Mouse (Mus musculus): ENCODE data around the gene Hoxb4.

Gene Hoxb4

GRCm38 (mm10) chr11:96348988-96349387, 30.9 kb downstream of the Hoxb4 start:
- no peak for DNase-seq (ENCODE audit: low read depth in 1 of 2, low spot score in 2 of 2)

- no peak for DNase-seq (ENCODE audit: low read depth in 1 of 2, low spot score in 2 of 2)
These were observed 31.6 kb downstream of the Hoxb4 start for GRCm38 (mm10) chr11:96349491-96350340.

GRCm38 (mm10) chr11:96350341-96350624, 32.2 kb downstream of the Hoxb4 start, which contains the start of gene Hoxb2:
Gene Hoxb2, plus strand, starts transcription at chr11:96350525.
- DNase-seq (ENCODE audit: low read depth in 1 of 2, low spot score in 2 of 2), result no peak

GRCm38 (mm10) chr11:96350791-96351190, 32.7 kb downstream of the Hoxb4 start:
- DNase-seq (ENCODE audit: low read depth in 1 of 2, low spot score in 2 of 2), result no peak

- DNase-seq (ENCODE audit: low read depth in 1 of 2, low spot score in 2 of 2), result no peak
These were observed 33.2 kb downstream of the Hoxb4 start for GRCm38 (mm10) chr11:96351312-96351711.

GRCm38 (mm10) chr11:96351831-96352230, 33.8 kb downstream of the Hoxb4 start:
- DNase-seq (ENCODE audit: low read depth in 1 of 2, low spot score in 2 of 2), result no peak

GRCm38 (mm10) chr11:96352691-96353521, 34.8 kb downstream of the Hoxb4 start:
- no peak for DNase-seq (ENCODE audit: low read depth in 1 of 2, low spot score in 2 of 2)

GRCm38 (mm10) chr11:96353522-96353841, 35.4 kb downstream of the Hoxb4 start:
- no peak for DNase-seq (ENCODE audit: low read depth in 1 of 2, low spot score in 2 of 2)

- no peak for DNase-seq (ENCODE audit: low read depth in 1 of 2, low spot score in 2 of 2)
These were observed 35.9 kb downstream of the Hoxb4 start for GRCm38 (mm10) chr11:96353939-96354338.

- DNase-seq (ENCODE audit: low read depth in 1 of 2, low spot score in 2 of 2), result no peak
These were observed 36.3 kb downstream of the Hoxb4 start for GRCm38 (mm10) chr11:96354376-96354775.

- no peak for DNase-seq (ENCODE audit: low read depth in 1 of 2, low spot score in 2 of 2)
These were observed 36.8 kb downstream of the Hoxb4 start for GRCm38 (mm10) chr11:96354801-96355311.

GRCm38 (mm10) chr11:96363807-96364206, 45.7 kb downstream of the Hoxb4 start:
- no peak for DNase-seq (ENCODE audit: low read depth in 1 of 2, low spot score in 2 of 2)

- DNase-seq (ENCODE audit: low read depth in 1 of 2, low spot score in 2 of 2), result no peak
These were observed 47.5 kb downstream of the Hoxb4 start, which contains the start of gene Hoxb1 for GRCm38 (mm10) chr11:96365441-96366091. Gene Hoxb1, plus strand, starts transcription at chr11:96365752.

GRCm38 (mm10) chr11:96366092-96367041, 48.3 kb downstream of the Hoxb4 start:
- DNase-seq (ENCODE audit: low read depth in 1 of 2, low spot score in 2 of 2), result no peak

GRCm38 (mm10) chr11:96367141-96367540, 49.1 kb downstream of the Hoxb4 start:
- DNase-seq (ENCODE audit: low read depth in 1 of 2, low spot score in 2 of 2), result no peak

- no peak for DNase-seq (ENCODE audit: low read depth in 1 of 2, low spot score in 2 of 2)
These were observed 50.6 kb downstream of the Hoxb4 start for GRCm38 (mm10) chr11:96368686-96369085.

- DNase-seq (ENCODE audit: low read depth in 1 of 2, low spot score in 2 of 2), result no peak
These were observed 51.1 kb downstream of the Hoxb4 start for GRCm38 (mm10) chr11:96369140-96369539.
